Mouse (Mus musculus) bone marrow, adult 2 months (tissue): Measurements from ENCODE around the gene Ccnt1. TPM values are rescaled to one million over a fixed set of nuclear protein-coding genes. Genes with fewer than 3 reads are reported as not detected.
"Not testable (repeated sequence)": the region's sequence is repeated elsewhere in the genome, so short reads cannot be mapped to it uniquely, and the experiment has no call there.

Experiments used
- H3K27ac ChIP-seq: fragments of 200-500 bp; 2 replicates; pipeline ENCODE4 v1.5.1; 2012; ENCODE audit warnings: low read depth, mild to moderate bottlenecking, control low read depth, inconsistent platforms, low read length; ENCODE audit not compliant: control insufficient read depth, poor library complexity, insufficient read depth
- H3K4me1 ChIP-seq: fragments of 200-500 bp; 2 replicates; pipeline ENCODE4 v1.6.1; 2011; ENCODE audit warnings: low read length; ENCODE audit not compliant: control insufficient read depth, insufficient read depth
- H3K4me3 ChIP-seq: fragments of 200-500 bp; replicated peaks from 2 replicates; pipeline ENCODE3; 2011; ENCODE audit warnings: mild to moderate bottlenecking, low read depth, low read length, control low read depth; ENCODE audit not compliant: control insufficient read depth
- CTCF ChIP-seq: fragments of 200-500 bp; IDR thresholded peaks from 2 replicates; pipeline ENCODE4 v1.5.1; 2011; ENCODE audit warnings: low read length, control low read depth; ENCODE audit not compliant: control insufficient read depth, insufficient read depth
- POLR2A ChIP-seq: fragments of 200-500 bp; IDR thresholded peaks from 2 replicates; pipeline ENCODE4 v1.6.1; 2011; ENCODE audit warnings: low read depth, mild to moderate bottlenecking, control low read depth, low read length, borderline replicate concordance; ENCODE audit not compliant: control insufficient read depth
- WGBS: fragments of 180-500 bp; shearing (Covaris S2); methylation state at CpG from one replicate; pipeline ENCODE4 v1.1.7; 2018; 5-methylcytosine and 5-hydroxymethylcytosine counted together
- polyA plus RNA-seq: library from polyadenylated mRNA; stranded (reverse); fragments of >200 nt; gene quantifications from 2 replicates; pipeline ENCODE4 v1.2.4, GENCODE M21; 2011; ENCODE audit warnings: low replicate concordance; ENCODE audit not compliant: missing spikeins, insufficient read depth, insufficient read length

Gene Ccnt1
- polyA plus RNA-seq, 1 experiment = 31.3 TPM

GRCm38 (mm10) chr15:98532281-98532680 is 38.4 kb downstream of the Ccnt1 start:
- Histone ChIP-seq H3K4me3 (peak overlapping the region; percentile 5), H3K27ac (no peak overlapping the region), H3K4me1 (no peaks in the 10 kb centered on the region; the same call in 1 of the 2 replicates)
- 12% methylated on average over 5 of the region's 5 CpGs for WGBS
- TF ChIP-seq POLR2A (no peak), CTCF (no peak)

- TF ChIP-seq CTCF (no peak), POLR2A (no peak)
- Histone ChIP-seq H3K4me1 (no peaks in the 10 kb centered on the region; the same call in 1 of the 2 replicates), H3K4me3 (no peak overlapping the region), H3K27ac (no peak overlapping the region)
- WGBS = 81% methylated on average over 5 of the region's 5 CpGs
Observed at GRCm38 (mm10) chr15:98528066-98528563, 42.6 kb downstream of the Ccnt1 start.

GRCm38 (mm10) chr15:98527056-98527771 is 43.5 kb downstream of the Ccnt1 start:
- no peak overlapping the region for H3K27ac ChIP-seq
- no peak overlapping the region for H3K4me3 ChIP-seq
- H3K4me1 ChIP-seq = no peaks in the 10 kb centered on the region
- WGBS = 95% methylated on average over 5 of the region's 5 CpGs
- TF ChIP-seq CTCF (no peak), POLR2A (no peak)

DNA sequence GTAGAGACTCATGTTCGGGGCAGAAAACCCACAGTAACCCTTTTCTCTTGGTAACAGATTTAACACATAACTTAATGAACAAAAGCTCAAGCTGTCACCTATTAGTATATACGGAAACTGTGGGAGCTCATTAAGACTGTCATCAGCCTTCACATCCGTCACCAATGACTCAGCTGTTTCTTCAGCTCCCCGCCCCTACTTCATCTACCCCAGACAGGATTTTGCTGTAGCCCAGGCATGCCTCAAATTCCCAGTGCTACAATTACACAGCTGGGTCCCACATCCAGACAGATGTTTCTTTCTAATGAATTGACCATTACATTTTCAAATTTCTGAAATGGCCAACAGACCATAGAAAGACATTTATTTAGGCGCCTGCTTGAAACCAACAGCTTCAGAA is 44.7 kb downstream of the Ccnt1 start:
- Histone ChIP-seq H3K4me3 (no peak overlapping the region), H3K4me1 (no peaks in the 10 kb centered on the region), H3K27ac (no peak overlapping the region)
- no peak for TF ChIP-seq POLR2A
- TF ChIP-seq CTCF = no peak
- WGBS = 60% methylated on average over 5 of the region's 5 CpGs

DNA sequence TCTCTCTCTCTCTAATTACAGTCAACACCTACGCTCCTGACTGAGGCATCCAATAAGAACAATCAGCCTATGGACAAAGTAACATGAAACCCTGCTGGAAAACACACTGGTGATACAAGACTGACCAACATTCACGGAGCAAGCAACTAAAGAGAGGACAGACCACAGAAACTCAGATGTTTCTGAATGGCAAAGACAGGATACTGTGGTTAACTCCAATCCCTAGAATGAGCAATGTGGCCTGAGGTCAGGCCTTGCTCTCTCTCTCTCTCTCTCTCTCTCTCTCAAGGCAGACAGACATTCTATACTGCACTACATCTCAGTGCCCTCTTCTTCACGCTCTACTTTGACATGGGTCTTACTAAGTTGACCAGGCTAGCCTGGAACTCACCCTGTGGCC is 49.5 kb downstream of the Ccnt1 start:
- Histone ChIP-seq H3K4me3 (no peak overlapping the region), H3K27ac (no peak overlapping the region), H3K4me1 (no peaks in the 10 kb centered on the region)
- 71% methylated on average over 3 of the region's 3 CpGs for WGBS
- TF ChIP-seq POLR2A (no peak), CTCF (no peak)

DNA sequence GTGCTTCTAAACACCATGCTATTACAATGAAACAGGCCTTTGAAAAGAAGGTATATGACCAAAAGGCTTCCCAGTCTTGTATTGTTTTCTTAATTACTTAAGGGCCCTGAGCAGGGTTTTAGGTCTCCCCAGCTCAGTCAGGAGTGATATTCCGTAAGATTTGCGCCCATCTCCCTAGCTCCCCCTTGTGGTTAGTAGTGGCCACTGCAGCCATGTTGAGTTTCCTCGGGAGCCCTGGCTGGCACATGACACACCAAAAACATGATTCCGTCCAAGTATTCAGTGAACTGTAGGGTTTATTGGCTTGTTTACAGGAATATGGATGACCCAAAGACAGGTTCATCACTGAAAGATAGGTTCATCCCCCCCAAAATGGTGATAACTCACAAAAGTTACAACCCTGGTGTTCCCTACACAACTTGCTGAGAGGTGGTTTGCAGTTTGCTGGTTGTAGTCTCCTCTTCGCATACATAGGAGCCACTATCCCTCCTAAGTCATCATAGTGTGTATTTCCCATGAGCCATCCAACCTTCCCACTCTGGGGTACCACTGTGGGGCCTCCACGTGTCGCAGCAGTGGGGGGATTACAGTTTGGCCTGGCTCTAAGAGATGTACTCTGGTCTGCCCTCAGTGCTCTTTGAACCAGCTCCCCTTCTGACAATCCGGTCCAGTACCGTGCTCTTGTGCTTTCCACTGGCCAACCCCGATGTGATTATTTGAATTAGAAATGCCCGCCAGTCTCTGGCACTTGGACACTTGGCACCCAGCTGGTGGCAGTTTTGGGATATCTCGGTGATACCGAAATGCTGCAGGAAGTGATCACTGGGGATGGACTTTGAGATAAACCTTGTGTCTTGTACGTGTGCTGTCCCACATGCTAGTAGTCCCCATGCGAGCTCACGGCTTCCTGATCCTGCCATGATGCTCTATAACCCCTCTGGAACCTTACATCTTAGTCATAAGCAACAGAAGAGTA is 53.1 kb downstream of the Ccnt1 start:
- H3K4me1 ChIP-seq = no peaks in the 10 kb centered on the region; the same call in 1 of the 2 replicates
- no peak overlapping the region for H3K27ac ChIP-seq
- TF ChIP-seq CTCF = peak; percentile 92
- no peak for TF ChIP-seq POLR2A
- WGBS = 55% methylated on average over 16 of the region's 16 CpGs
- H3K4me3 ChIP-seq = no peak overlapping the region

DNA sequence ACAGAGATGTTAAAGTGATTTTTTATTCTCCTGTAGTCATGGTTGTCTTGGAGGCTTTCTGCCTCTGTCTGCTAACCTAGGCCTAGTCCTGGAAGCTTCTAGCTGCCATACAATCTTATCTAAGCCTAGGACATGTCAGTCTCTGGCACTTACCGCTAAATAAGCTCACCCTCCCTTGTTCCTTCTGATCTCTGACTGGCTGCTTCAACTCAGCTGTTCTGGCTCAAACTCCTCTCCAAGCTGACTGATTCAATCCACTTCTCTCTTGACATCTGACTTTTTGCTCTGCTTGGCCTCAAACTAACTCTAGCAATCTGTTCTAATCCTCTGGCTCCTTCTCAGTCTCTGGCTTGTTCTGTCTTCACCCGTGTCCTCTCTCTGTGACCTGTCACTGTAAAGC is 55.9 kb downstream of the Ccnt1 start:
- not testable (repeated sequence) for H3K27ac ChIP-seq

GRCm38 (mm10) chr15:98514146-98514545 is 56.6 kb downstream of the Ccnt1 start:
- Histone ChIP-seq H3K4me1 (peaks cover 2% of the 10 kb centered on the region), H3K27ac (no peak overlapping the region; the same call in 1 of the 2 replicates)
- WGBS = 4% methylated on average over 8 of the region's 8 CpGs

More for the DNA sequence above, 55.9 kb downstream of the Ccnt1 start:
- not testable (repeated sequence) for H3K4me1 ChIP-seq, H3K4me3 ChIP-seq
- 80% methylated on average over 2 of the region's 2 CpGs for WGBS

GRCm38 (mm10) chr15:98513676-98514075 is 57.0 kb downstream of the Ccnt1 start:
- H3K4me3 ChIP-seq, H3K4me1 ChIP-seq: not testable (repeated sequence)
- H3K27ac ChIP-seq = peak overlapping the region; percentile 9; the same call in 1 of the 2 replicates
- WGBS = 14% methylated on average over 3 of the region's 3 CpGs

More at GRCm38 (mm10) chr15:98514146-98514545, 56.6 kb downstream of the Ccnt1 start:
- H3K4me3 ChIP-seq = no peak overlapping the region
- TF ChIP-seq POLR2A (no peak), CTCF (no peak)
